Mouse (Mus musculus): ENCODE results near the gene Slc25a23.
A peak's percentile ranks its signal among the peaks of the same experiment; 100 is the strongest.

The Slc25a23 gene

GRCm38 (mm10) chr17:57076916-57077315, 17.3 kb upstream of the Slc25a23 start:
- DNase-seq (ENCODE audit: low read depth, low spot score): no peak

DNA sequence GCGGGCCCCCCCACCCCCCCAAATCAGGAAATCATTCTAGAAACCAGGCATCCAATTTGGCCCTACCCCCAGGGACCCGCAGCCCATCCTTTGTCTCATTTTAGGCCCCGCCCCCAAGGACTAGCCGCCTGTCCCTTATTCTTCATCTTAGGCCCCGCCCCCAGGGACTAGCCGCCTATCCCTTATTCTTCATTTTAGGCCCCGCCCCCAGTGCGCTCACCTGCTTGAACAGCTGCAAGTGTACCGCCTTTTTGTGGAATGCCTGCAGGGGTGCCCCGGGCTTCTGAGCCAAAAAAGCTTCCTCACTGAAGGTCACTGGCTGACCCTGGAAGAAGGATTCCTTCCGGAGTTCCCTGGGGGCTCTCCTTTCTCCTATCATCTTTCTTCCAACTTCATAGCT, 11.0 kb upstream of the Slc25a23 start:
- DNase-seq (ENCODE audit: low read depth, low spot score): no peak

DNA sequence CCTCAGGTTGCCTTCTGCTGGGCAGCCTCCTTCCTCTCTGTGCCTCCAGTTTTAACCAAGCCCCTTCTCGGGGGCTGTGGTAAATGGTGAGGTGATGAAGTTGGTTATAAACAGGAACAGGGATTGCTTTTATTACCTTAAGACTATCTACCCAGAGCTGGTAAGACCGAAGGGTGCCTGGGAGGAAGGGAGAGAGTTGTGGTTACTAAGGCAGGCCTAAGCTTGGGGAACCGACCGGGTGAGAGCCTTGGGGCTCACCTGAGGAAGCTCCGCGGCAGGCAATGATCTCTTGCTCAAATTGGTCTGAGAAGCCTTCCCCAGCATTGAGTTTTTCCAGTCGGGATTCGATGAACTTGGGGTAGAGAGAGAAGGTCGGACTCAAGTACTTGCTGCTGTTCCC, 10.6 kb upstream of the Slc25a23 start:
- no peak for DNase-seq (ENCODE audit: low read depth, low spot score)

DNA sequence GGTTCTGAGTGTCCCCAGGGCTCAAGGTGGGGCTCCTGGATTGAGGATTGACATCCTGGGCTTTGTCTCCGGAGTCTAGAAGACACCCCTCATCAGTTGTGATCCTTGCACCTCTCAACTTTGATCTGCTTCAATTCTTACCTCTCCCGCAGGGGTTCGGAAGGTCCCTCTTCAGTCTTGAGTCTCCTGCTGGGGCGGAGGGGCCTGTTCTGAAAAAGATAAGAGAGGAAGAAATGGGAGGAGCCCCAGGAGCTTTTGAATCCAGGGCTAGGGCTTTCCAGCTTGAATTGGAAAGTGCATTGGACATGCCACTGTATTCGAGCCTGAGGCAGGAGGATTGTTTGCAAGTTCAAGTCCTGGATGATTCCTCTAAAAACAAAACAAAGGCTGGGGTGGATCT, 7.2 kb upstream of the Slc25a23 start:
- no peak for DNase-seq (ENCODE audit: low read depth, low spot score)

- DNase-seq (ENCODE audit: low read depth, low spot score): no peak
Measured at GRCm38 (mm10) chr17:57063031-57063430, 3.4 kb upstream of the Slc25a23 start.

GRCm38 (mm10) chr17:57062548-57062947, 2.9 kb upstream of the Slc25a23 start:
- DNase-seq (ENCODE audit: low read depth, low spot score): peak; percentile 30

DNA sequence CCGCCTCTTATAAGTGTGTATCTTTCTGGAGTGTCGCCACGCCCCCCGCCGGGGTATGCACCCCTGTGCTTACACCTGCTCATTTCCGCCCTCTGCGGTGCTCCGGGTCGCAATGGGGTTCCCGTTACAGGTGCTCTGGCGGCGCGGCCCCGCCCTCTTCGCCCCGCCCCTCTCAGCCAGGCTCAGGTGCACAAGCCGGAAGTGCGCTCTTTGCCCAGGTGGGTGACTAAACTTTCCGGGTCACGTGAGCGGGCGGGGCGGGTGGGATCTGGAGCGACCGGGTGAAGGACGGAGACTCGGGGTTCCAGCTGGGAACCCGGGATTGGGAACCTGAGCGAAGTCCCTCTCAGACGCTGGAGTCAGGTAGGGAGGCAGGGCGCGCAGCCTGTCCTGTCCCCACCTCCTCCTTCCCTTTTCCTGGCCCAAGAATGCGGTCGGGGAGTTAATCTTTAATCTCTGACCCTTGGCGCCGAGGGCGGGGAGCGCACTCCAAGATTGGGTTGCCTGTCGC, 2.4 kb upstream of the Slc25a23 start:
- peak; percentile 75 for DNase-seq (ENCODE audit: low read depth, low spot score)

DNA sequence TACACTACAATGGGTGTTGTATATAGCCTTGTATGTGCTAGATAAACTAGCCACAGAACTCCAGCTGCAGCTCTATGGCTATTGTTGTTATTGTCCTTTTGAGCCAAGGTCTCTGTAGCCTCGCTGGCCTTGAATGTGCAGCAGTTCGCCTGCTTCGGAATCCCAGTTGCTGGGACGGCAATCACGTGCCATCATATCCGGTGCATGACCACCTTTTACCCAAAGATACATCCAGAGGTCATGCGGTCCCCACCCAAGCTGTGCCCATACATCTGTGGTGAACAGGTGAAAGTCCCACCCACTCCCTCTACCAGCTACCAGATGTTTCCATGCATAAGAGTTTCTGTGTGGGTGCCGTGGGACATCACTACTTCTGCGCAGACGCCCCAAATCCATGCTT, 1.4 kb upstream of the Slc25a23 start:
- DNase-seq (ENCODE audit: low read depth, low spot score): peak; percentile 76

DNA sequence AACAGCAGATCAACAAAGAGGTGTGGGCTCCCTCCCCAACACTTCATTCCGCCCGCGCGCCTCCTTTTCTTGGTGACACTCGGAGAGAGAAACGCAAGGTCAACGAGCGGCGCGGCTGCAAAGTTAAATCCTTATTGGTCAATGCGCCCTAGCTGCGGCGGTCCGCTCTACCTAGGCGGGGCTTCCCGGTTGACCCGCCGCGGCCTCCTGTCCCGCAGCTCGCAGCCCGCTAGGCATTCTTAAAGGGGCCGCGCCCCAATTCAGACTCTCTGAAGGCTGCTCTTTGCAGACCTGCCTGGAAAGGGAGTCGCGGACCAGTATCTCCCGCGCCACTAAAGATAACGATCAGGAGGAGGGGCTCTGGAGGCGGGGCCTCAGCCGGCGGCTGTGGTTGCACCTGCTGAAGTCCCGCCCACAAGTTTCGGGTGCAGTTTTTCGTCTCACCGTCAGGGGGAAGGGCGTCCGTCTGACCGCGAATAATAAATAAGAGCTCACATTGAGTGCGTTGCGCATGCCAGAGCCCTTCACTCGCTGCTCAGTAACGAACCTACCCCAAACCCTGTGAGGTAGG, 653 bp upstream of the Slc25a23 start:
- peak; percentile 97 for DNase-seq (ENCODE audit: low read depth, low spot score)

DNA sequence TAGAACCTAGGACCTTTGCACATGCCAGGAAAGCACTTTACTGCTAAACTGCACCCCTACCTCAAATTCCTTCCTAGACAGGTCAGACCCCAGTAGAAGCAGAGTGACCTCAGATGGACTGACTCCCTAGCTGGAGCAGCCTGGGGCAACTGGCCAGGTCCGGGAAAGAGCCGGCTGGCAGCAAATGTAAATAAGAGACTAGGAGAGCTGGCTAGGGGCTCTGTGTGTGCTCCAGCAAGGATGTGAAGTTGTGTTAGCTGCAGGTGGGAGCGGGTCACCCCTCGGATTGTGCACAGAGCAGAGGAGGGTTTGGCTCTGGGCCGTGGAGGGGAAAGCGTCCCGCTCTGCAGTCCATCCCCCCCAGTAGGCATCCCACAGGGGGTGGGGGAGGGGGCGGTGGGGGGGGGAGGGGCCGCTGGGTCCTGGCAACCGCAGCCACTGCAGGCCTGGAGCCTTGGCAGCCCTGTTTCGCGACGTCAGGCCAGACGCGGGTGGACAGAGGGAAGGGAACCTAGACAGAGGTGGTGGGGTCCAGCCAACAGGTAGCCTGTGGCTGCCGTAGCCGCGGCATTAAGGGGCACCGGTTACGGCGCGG, 675 bp downstream of the Slc25a23 start, which contains the start of gene Crb3:
TSS of gene Crb3 (plus strand) at position 215 of the 595 bp plus-strand sequence.
- no peak for DNase-seq (ENCODE audit: low read depth, low spot score)

- DNase-seq (ENCODE audit: low read depth, low spot score): no peak
Measured at GRCm38 (mm10) chr17:57056246-57056645, 3.4 kb downstream of the Slc25a23 start.

DNA sequence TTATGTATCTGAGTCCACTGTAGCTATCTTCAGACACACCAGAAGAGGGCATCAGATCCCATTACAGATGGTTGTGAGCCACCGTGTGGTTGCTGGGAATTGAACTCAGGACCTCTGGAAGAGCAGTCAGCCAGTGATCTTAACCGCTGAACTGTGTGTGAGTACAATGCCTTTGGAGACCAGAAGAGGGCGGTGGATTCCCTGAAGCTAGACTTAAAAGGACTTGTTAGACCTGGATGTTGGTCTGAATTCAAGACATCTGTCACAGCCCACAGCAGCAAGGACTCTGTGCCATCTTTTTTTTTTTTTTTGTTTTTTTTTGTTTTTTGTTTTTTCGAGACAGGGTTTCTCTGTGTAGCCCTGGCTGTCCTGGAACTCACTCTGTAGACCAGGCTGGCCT, 8.0 kb downstream of the Slc25a23 start:
- DNase-seq (ENCODE audit: low read depth, low spot score): peak; percentile 56

- DNase-seq (ENCODE audit: low read depth, low spot score): no peak
Measured at GRCm38 (mm10) chr17:57048816-57049215, 10.8 kb downstream of the Slc25a23 start.

- no peak for DNase-seq (ENCODE audit: low read depth, low spot score)
Measured at GRCm38 (mm10) chr17:57047406-57047805, 12.3 kb downstream of the Slc25a23 start.

GRCm38 (mm10) chr17:57041554-57041953, 18.1 kb downstream of the Slc25a23 start, which contains the start of gene Slc25a41:
TSS of gene Slc25a41 (minus strand) at chr17:57041654.
- no peak for DNase-seq (ENCODE audit: low read depth, low spot score)

- DNase-seq (ENCODE audit: low read depth, low spot score): no peak
Measured at GRCm38 (mm10) chr17:57038978-57039377, 20.7 kb downstream of the Slc25a23 start.

GRCm38 (mm10) chr17:57032854-57033253, 26.8 kb downstream of the Slc25a23 start:
- peak; percentile 28 for DNase-seq (ENCODE audit: low read depth, low spot score)

- DNase-seq (ENCODE audit: low read depth, low spot score): peak; percentile 100
Measured at GRCm38 (mm10) chr17:57031661-57032420, 27.8 kb downstream of the Slc25a23 start.

DNA sequence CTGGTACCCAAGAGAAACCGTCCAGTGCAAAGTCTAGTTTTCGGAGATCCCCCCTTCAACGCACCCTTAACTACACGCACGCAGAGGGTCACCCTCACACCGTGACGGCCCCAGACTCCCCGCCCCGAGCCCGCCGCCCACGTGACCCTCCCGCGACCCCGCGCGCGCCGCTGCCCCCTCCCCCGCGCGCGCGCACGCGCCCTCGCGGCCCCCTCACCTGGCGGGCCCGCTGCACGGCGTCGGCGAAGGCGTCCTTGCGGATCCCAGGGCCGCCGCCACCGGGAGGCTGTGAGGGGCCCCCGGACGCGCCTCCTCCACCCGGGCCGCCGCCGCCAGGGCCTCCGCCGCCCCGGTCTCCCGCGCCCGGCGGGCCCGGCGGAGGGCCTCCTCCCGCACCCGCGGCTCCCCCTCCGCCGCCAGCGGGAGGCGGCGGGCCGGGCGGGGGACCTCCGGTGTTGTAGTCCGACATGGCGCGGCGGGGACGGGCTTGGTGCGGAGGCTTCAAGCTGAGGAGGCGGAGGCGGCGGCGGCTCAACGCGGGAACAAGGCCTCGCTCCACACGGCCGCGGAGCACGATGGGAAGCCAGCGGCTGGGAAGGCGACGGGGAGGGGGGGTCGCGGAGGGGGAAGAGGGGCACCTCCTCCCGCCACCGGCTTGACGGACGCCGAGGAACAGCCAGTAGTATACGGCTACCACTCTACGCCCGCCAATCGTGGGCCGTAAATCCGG, 28.6 kb downstream of the Slc25a23 start, which contains the start of gene Khsrp:
TSS of gene Khsrp (minus strand) at position 592 of the 730 bp plus-strand sequence.
- peak; percentile 61 for DNase-seq (ENCODE audit: low read depth, low spot score)

DNA sequence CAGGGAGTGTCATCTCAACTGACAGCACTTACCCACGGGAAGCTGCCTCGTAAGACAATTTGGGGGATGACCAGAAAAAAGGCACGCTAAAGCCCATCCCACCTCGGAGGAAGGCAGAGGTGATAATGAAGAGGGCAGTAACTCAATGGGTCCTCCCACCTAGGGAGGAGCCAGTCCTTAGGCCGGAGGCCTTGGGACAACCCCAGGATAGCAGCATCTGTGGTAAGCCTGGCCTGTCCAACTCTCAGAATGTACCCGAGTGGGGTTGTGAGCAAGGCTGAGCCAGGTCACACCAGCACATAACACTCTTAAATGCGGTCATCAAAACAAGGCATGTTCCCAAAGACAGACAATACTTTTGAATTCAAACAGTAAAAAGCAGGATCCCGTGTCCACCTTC, 30.0 kb downstream of the Slc25a23 start:
- no peak for DNase-seq (ENCODE audit: low read depth, low spot score)

DNA sequence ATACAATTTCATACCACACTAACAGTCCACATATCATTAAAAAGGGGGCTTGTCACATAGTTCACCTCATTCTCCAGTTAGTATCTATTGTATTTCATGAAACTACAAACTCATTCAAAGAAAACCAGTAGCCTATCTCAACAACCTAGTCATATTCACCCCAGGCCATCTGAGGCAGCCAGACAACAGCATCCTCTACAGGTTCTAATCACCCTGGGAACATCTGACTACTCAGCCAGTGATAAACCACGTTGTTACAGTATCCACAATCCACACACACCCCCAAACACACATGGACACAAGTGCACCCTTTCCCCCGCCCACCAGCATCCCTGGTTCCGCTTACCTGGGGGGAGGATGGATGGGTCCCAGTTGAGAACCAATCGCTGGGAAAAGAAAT, 32.2 kb downstream of the Slc25a23 start:
- no peak for DNase-seq (ENCODE audit: low read depth, low spot score)

- DNase-seq (ENCODE audit: low read depth, low spot score): no peak
Measured at GRCm38 (mm10) chr17:57020960-57021359, 38.7 kb downstream of the Slc25a23 start.
